Mouse (Mus musculus) liver, embryonic 13.5 days (tissue): ENCODE data around the gene Grm4. TPM values are rescaled to one million over a fixed set of nuclear protein-coding genes. Genes with fewer than 3 reads are reported as not detected.

Experiments used
- ATAC-seq: fragments of 200-750 bp; cut with Nextera tagmentation; 2 replicates; pipeline ENCODE4 v1.8.0; 2017; ENCODE audit warnings: low read depth, mild to moderate bottlenecking, moderate number of reproducible peaks, moderate library complexity
- DNase-seq: peaks from one replicate; pipeline ENCODE4 v3.0.0; 2022
- H3K27ac ChIP-seq: fragments of 300-500 bp; sonication (generic); 2 replicates; pipeline ENCODE4 v1.5.1; 2015; ENCODE audit warnings: moderate library complexity, mild to moderate bottlenecking, inconsistent platforms
- H3K27me3 ChIP-seq: fragments of 300-500 bp; sonication (generic); 2 replicates; pipeline ENCODE4 v1.6.1; 2015; ENCODE audit warnings: mild to moderate bottlenecking, inconsistent platforms
- H3K36me3 ChIP-seq: fragments of 300-500 bp; sonication (generic); 2 replicates; pipeline ENCODE4 v1.6.1; 2015; ENCODE audit warnings: mild to moderate bottlenecking, inconsistent platforms
- H3K4me1 ChIP-seq: fragments of 300-500 bp; sonication (generic); replicated peaks from 2 replicates; pipeline ENCODE4 v1.6.1; 2015; ENCODE audit warnings: inconsistent platforms
- H3K4me2 ChIP-seq: fragments of 300-500 bp; sonication (generic); 2 replicates; pipeline ENCODE4 v1.6.1; 2015; ENCODE audit warnings: inconsistent platforms, mild to moderate bottlenecking, moderate library complexity
- H3K4me3 ChIP-seq: fragments of 300-500 bp; sonication (generic); replicated peaks from 2 replicates; pipeline ENCODE4 v1.5.1; 2015; ENCODE audit warnings: mild to moderate bottlenecking, inconsistent platforms
- H3K9ac ChIP-seq: fragments of 300-500 bp; sonication (generic); 2 replicates; pipeline ENCODE4 v1.6.1; 2015; ENCODE audit warnings: mild to moderate bottlenecking, inconsistent platforms
- H3K9me3 ChIP-seq: fragments of 300-500 bp; sonication (generic); replicated peaks from 2 replicates; pipeline ENCODE4 v1.6.1; 2016; ENCODE audit warnings: inconsistent platforms
- WGBS: fragments of 180-500 bp; shearing (Covaris S2); methylation state at CpG from one replicate; pipeline ENCODE4 v1.1.7; 2015; ENCODE audit not compliant: insufficient replicate concordance; 5-methylcytosine and 5-hydroxymethylcytosine counted together
- polyA plus RNA-seq: library from polyadenylated mRNA; unstranded; fragments of >200 nt; fragmentation: Nextera tagmentation; extraction: Ambion mirVana; gene quantifications from 2 replicates; pipeline ENCODE4 v1.2.1, GENCODE M21; 2015

Grm4 gene
- polyA plus RNA-seq, 1 experiment from 2014 or later, result not detected

DNA sequence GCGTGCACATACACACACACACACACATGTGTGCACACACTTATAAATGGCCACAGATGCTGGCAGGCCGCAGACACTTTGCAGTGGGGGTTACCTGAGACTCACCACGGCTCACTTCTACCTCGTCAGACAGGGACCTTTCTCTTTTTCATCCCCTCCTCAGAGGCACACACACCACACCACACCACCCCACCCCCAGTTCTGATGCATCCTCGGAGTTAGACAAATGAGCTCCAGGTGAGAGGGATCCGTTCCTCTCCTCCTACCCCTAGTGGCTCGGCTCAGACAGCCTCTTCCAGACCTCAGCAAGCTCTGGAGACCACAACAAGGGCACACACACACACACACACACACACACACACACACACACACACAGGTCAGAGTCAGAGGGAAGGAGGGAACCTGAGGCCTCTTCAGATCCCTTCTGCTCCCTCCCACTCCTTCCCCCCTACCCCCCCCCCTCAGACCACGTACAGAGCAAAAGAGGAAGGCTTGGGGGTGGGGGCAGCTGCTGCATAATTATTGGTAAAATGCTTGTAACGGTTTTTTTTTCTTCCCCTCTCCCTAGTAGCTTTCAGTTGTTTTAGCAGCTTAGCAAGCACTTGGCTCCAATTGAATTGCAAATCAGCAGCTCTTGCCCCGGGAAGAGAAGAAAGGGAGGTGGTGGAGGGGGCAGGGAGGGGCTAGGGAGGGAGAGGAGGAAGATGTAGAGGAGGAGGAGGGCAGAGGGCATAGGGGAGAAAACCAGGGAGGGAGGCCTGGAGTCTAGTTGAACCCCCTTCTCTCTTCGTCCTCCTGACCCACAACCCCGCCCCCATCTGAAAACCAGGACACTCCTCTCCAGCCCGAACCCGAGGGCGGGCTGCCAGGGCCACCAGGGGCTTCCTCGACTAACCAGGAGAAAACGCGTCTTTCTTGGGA is 19.6 kb downstream of the Grm4 start:
- DNase-seq (no peak), ATAC-seq (0 out of 2 replicates have a peak, but pooled peaks have one; percentile 18)
- Histone ChIP-seq H3K27ac (0 out of 2 replicates have a peak overlapping the region, but pooled peaks have one; percentile 13), H3K9ac (no peak overlapping the region), H3K27me3 (peaks cover 56% of the 10 kb centered on the region), H3K4me3 (no peak overlapping the region), H3K4me1 (peaks cover 6% of the 10 kb centered on the region; the same call in 1 of the 2 replicates), H3K9me3 (no peaks in the 10 kb centered on the region), H3K36me3 (no peaks in the 10 kb centered on the region), H3K4me2 (no peak overlapping the region)
- 13% methylated on average over 18 of the region's 18 CpGs for WGBS

GRCm38 (mm10) chr17:27500811-27501210 is 20.4 kb downstream of the Grm4 start:
- no peak overlapping the region for H3K27ac ChIP-seq
- H3K9ac ChIP-seq, result no peak overlapping the region
- 30% methylated on average over 4 of the region's 4 CpGs for WGBS
- H3K4me3 ChIP-seq, result no peak overlapping the region
- H3K4me2 ChIP-seq, result no peak overlapping the region
- peaks cover 48% of the 10 kb centered on the region for H3K27me3 ChIP-seq
- H3K9me3 ChIP-seq, result no peaks in the 10 kb centered on the region
- DNase-seq (no peak), ATAC-seq (no peak)
- H3K4me1 ChIP-seq, result peaks cover 6% of the 10 kb centered on the region; the same call in 1 of the 2 replicates
- H3K36me3 ChIP-seq, result no peaks in the 10 kb centered on the region

- Histone ChIP-seq H3K36me3 (no peaks in the 10 kb centered on the region), H3K27ac (no peak overlapping the region), H3K9ac (no peak overlapping the region), H3K9me3 (no peaks in the 10 kb centered on the region), H3K4me2 (no peak overlapping the region), H3K4me3 (no peak overlapping the region), H3K27me3 (peaks cover 31% of the 10 kb centered on the region), H3K4me1 (peaks cover 6% of the 10 kb centered on the region; the same call in 1 of the 2 replicates)
- DNase-seq (no peak), ATAC-seq (no peak)
- 55% methylated on average over 13 of the region's 13 CpGs for WGBS
Observed at GRCm38 (mm10) chr17:27499080-27499479, 22.1 kb downstream of the Grm4 start.

DNA sequence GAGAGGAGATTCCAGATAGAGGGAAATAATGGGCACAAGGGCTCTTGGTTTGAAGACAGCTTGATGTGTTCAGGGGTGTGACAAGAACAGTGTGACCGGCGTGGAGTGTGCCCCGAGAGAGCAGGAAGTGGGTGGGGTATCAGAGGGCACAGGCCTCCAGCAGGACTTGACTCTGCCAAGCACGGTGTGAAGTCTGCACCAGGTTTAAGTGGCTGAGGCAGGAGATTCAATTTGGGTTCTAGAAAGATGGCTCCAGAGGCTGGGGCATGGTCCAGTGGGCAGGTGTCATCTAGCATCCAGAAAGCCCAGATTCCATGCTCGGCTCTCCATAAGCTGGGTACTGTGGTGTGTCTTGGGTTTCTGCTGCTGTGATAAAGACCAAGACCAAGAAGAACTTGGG is 23.4 kb downstream of the Grm4 start:
- WGBS, result 24% methylated on average over 5 of the region's 5 CpGs
- DNase-seq (no peak), ATAC-seq (no peak)
- H3K9me3 ChIP-seq, result no peaks in the 10 kb centered on the region
- H3K36me3 ChIP-seq, result no peaks in the 10 kb centered on the region
- H3K27me3 ChIP-seq, result peaks cover 19% of the 10 kb centered on the region
- no peak overlapping the region for H3K27ac ChIP-seq
- H3K4me3 ChIP-seq, result no peak overlapping the region
- no peak overlapping the region for H3K9ac ChIP-seq
- H3K4me1 ChIP-seq, result peaks cover 6% of the 10 kb centered on the region; the same call in 1 of the 2 replicates
- H3K4me2 ChIP-seq, result no peak overlapping the region

GRCm38 (mm10) chr17:27495008-27495540 is 26.1 kb downstream of the Grm4 start:
- Histone ChIP-seq H3K4me3 (no peak overlapping the region), H3K36me3 (no peaks in the 10 kb centered on the region), H3K4me1 (no peaks in the 10 kb centered on the region), H3K27ac (no peak overlapping the region), H3K27me3 (no peaks in the 10 kb centered on the region), H3K9me3 (no peaks in the 10 kb centered on the region), H3K9ac (no peak overlapping the region), H3K4me2 (no peak overlapping the region)
- 58% methylated on average over 7 of the region's 7 CpGs for WGBS
- DNase-seq (no peak), ATAC-seq (no peak)

DNA sequence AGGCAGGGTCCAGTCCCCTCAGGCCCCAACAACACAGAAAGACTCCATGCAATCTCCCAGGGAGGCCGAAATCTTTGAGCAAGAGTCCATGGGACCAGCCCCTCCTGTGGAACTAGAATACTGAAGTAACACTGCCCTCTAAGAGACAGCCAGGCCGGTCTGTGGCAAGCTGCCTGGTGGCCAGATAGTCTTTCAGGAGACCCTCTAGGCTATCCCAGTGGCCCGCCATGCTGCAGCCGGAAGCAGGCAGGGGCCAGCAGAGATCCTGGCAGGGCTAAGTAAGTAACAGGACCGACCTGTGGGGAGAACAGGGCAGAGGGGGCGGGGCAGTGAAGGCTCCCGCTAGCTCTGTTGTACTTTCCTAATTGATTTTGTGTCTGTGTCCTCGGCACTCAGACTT is 27.2 kb downstream of the Grm4 start:
- H3K36me3 ChIP-seq, result no peaks in the 10 kb centered on the region
- no peak overlapping the region for H3K27ac ChIP-seq
- no peaks in the 10 kb centered on the region for H3K9me3 ChIP-seq
- ATAC-seq (no peak), DNase-seq (no peak)
- no peak overlapping the region for H3K4me2 ChIP-seq
- no peaks in the 10 kb centered on the region for H3K4me1 ChIP-seq
- H3K4me3 ChIP-seq, result no peak overlapping the region
- 46% methylated on average over 8 of the region's 8 CpGs for WGBS
- no peak overlapping the region for H3K9ac ChIP-seq
- H3K27me3 ChIP-seq, result no peaks in the 10 kb centered on the region

GRCm38 (mm10) chr17:27493389-27493788 is 27.8 kb downstream of the Grm4 start:
- 58% methylated on average over 4 of the region's 4 CpGs for WGBS
- Histone ChIP-seq H3K4me3 (no peak overlapping the region), H3K27ac (no peak overlapping the region), H3K9me3 (no peaks in the 10 kb centered on the region), H3K4me2 (no peak overlapping the region), H3K27me3 (no peaks in the 10 kb centered on the region), H3K4me1 (no peaks in the 10 kb centered on the region), H3K36me3 (no peaks in the 10 kb centered on the region), H3K9ac (no peak overlapping the region)
- DNase-seq, result no peak
- ATAC-seq, result no peak

- Histone ChIP-seq H3K27me3 (no peaks in the 10 kb centered on the region), H3K9me3 (no peaks in the 10 kb centered on the region), H3K4me2 (no peak overlapping the region), H3K9ac (no peak overlapping the region), H3K27ac (no peak overlapping the region), H3K36me3 (no peaks in the 10 kb centered on the region), H3K4me1 (no peaks in the 10 kb centered on the region), H3K4me3 (no peak overlapping the region)
- no peak for DNase-seq
- no peak for ATAC-seq
- WGBS, result 66% methylated on average over 16 of the region's 16 CpGs
Observed at GRCm38 (mm10) chr17:27488173-27488823, 32.9 kb downstream of the Grm4 start.

GRCm38 (mm10) chr17:27485940-27486339 is 35.3 kb downstream of the Grm4 start:
- no peak overlapping the region for H3K9ac ChIP-seq
- no peak overlapping the region for H3K27ac ChIP-seq
- H3K27me3 ChIP-seq, result 0 out of 2 replicates have a peak, but pooled peaks cover 1% of the 10 kb centered on the region
- no peaks in the 10 kb centered on the region for H3K9me3 ChIP-seq
- no peak overlapping the region for H3K4me3 ChIP-seq
- 27% methylated on average over 8 of the region's 8 CpGs for WGBS
- H3K4me2 ChIP-seq, result no peak overlapping the region
- peaks cover under 1% of the 10 kb centered on the region; the same call in 1 of the 2 replicates for H3K4me1 ChIP-seq
- DNase-seq (no peak), ATAC-seq (no peak)
- H3K36me3 ChIP-seq, result no peaks in the 10 kb centered on the region

DNA sequence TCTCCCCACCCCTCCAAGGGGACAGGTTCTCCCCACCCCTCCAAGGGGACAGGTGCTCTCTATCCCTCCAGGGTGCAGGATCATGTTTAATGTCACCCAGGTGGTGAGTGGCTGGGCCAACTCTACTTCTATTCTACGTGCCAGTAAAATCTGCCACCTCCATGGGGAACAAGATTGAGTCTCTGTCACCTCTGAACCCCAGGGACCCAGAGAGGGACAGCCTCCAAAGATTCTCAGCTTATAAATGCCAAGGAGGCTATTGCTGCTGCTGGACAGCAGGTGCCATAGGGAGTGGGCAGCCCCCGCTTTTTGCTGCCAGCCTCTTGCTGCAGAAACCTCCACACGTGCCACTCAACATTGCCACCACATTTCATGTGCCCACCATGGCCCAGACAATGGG is 37.6 kb downstream of the Grm4 start:
- Histone ChIP-seq H3K4me1 (peaks cover 6% of the 10 kb centered on the region; the same call in 1 of the 2 replicates), H3K4me3 (no peak overlapping the region), H3K4me2 (no peak overlapping the region), H3K27ac (no peak overlapping the region), H3K36me3 (no peaks in the 10 kb centered on the region), H3K27me3 (0 out of 2 replicates have a peak, but pooled peaks cover 9% of the 10 kb centered on the region), H3K9ac (no peak overlapping the region), H3K9me3 (no peaks in the 10 kb centered on the region)
- 69% methylated on average over 3 of the region's 3 CpGs for WGBS
- ATAC-seq (no peak), DNase-seq (no peak)
